Mouse (Mus musculus): ENCODE measurements at regions not wholly inside any gene's neighbourhood (a gene's known extent, or its start where the extent isn't known, plus 50 kb on each side); places are given as distances from the start of the nearest gene placed in this dataset.

GRCm38 (mm10) chr3:78841173-78841572 is 445.1 kb downstream of the Rapgef2 start:
- no peak for DNase-seq (ENCODE audit: low read depth in 3 of 3, low spot score in 3 of 3)
- Histone ChIP-seq H3K36me3 (replicated peaks; ENCODE audit: control insufficient read depth, insufficient read depth, low read depth) (no peaks in the 10 kb centered on the region), H3K9me3 (ENCODE audit: control insufficient read depth, low read length) (no peaks in the 10 kb centered on the region), H3K27me3 (ENCODE audit: control insufficient read depth, insufficient read depth, low read length) (no peaks in the 10 kb centered on the region), H3K27ac (no peak overlapping the region), H3K4me3 (ENCODE audit: insufficient read depth in 1 of 2, low read depth in 2 of 2, low read length in 2 of 2) (no peak overlapping the region), H3K4me2 (ENCODE audit: low read depth) (no peak overlapping the region), H3K9ac (replicated peaks) (no peak overlapping the region), H3K4me1 (replicated peaks; ENCODE audit: control insufficient read depth in 2 of 2, insufficient read depth in 2 of 2, low read length in 1 of 2) (no peaks in the 10 kb centered on the region)
- TF ChIP-seq EP300 (IDR thresholded peaks at IDR 0.05; ENCODE audit: low read depth) (no peak), CTCF (IDR thresholded peaks at IDR 0.05; ENCODE audit: low read depth) (no peak)
- no peak for ATAC-seq (ENCODE audit: insufficient read depth)
- 70% methylated on average over 4 of the region's 4 CpGs for WGBS (ENCODE audit: insufficient replicate concordance)

DNA sequence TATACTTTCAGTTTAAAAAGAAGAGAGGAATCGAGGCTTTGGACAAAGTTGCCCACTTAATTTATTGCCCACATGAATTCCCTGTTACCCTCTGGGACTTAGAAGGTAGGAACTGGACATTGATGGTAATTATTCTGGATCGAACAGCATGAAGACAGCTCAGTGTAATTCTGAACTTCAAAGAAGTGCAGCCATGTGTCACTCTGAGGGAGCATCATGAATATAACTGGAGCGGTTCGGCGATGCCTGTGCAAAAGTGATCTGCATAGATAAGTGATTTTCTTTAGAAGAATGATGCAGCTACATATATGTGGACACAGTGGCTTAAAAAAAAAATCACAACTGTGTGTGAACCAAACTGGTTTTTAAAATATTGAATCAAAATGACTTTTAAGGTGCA is 449.5 kb downstream of the Rapgef2 start:
- H3K4me1 ChIP-seq (replicated peaks; ENCODE audit: control insufficient read depth in 2 of 2, insufficient read depth in 2 of 2, low read length in 1 of 2) = no peaks in the 10 kb centered on the region
- no peak overlapping the region for H3K9ac ChIP-seq (replicated peaks)
- DNase-seq (ENCODE audit: low read depth in 3 of 3, low spot score in 3 of 3) (no peak), ATAC-seq (ENCODE audit: insufficient read depth) (no peak)
- H3K4me3 ChIP-seq (ENCODE audit: insufficient read depth in 1 of 2, low read depth in 2 of 2, low read length in 2 of 2) = no peak overlapping the region
- H3K27me3 ChIP-seq (ENCODE audit: control insufficient read depth, insufficient read depth, low read length) = no peaks in the 10 kb centered on the region
- WGBS (ENCODE audit: insufficient replicate concordance) = 68% methylated on average over 5 of the region's 5 CpGs
- H3K36me3 ChIP-seq (replicated peaks; ENCODE audit: control insufficient read depth, insufficient read depth, low read depth) = no peaks in the 10 kb centered on the region
- TF ChIP-seq CTCF (IDR thresholded peaks at IDR 0.05; ENCODE audit: low read depth) (no peak), EP300 (IDR thresholded peaks at IDR 0.05; ENCODE audit: low read depth) (no peak)
- no peaks in the 10 kb centered on the region for H3K9me3 ChIP-seq (ENCODE audit: control insufficient read depth, low read length)
- no peak overlapping the region for H3K27ac ChIP-seq
- no peak overlapping the region for H3K4me2 ChIP-seq (ENCODE audit: low read depth)

DNA sequence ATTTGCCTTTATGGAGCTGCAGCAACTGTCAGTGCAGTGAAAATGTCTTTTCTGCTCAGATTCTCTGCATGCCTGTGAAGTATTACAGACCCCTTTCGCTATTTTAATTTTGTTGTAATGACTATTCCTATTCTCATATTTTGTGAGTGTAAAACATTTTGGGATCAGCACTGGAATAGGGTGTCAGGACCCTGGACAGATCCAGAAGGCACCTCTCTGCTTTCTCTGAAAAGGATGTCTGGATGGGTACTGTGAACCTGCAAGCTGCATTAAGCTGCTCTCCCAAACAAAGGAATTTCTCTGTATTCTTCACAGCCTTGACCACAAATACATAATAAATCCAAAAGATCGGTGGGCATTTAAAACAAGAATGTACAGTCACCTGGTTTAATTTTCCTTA is 460.8 kb downstream of the Rapgef2 start:
- H3K27ac ChIP-seq = no peak overlapping the region
- no peaks in the 10 kb centered on the region for H3K36me3 ChIP-seq (replicated peaks; ENCODE audit: control insufficient read depth, insufficient read depth, low read depth)
- no peak for ATAC-seq (ENCODE audit: insufficient read depth)
- no peak overlapping the region for H3K4me2 ChIP-seq (ENCODE audit: low read depth)
- no peak overlapping the region for H3K9ac ChIP-seq (replicated peaks)
- H3K4me3 ChIP-seq (ENCODE audit: insufficient read depth in 1 of 2, low read depth in 2 of 2, low read length in 2 of 2) = no peak overlapping the region
- no peaks in the 10 kb centered on the region for H3K9me3 ChIP-seq (ENCODE audit: control insufficient read depth, low read length)
- 50% methylated on average over 2 of the region's 2 CpGs for WGBS (ENCODE audit: insufficient replicate concordance)
- no peaks in the 10 kb centered on the region for H3K4me1 ChIP-seq (replicated peaks; ENCODE audit: control insufficient read depth in 2 of 2, insufficient read depth in 2 of 2, low read length in 1 of 2)
- no peaks in the 10 kb centered on the region for H3K27me3 ChIP-seq (ENCODE audit: control insufficient read depth, insufficient read depth, low read length)
- no peak for DNase-seq (ENCODE audit: low read depth in 3 of 3, low spot score in 3 of 3)
- no peak for TF ChIP-seq EP300 (IDR thresholded peaks at IDR 0.05; ENCODE audit: low read depth)
- no peak for TF ChIP-seq CTCF (IDR thresholded peaks at IDR 0.05; ENCODE audit: low read depth)

GRCm38 (mm10) chr3:78812425-78812824 is 473.9 kb downstream of the Rapgef2 start:
- ATAC-seq (ENCODE audit: insufficient read depth) (no peak), DNase-seq (ENCODE audit: low read depth in 3 of 3, low spot score in 3 of 3) (no peak)
- WGBS (ENCODE audit: insufficient replicate concordance) = 66% methylated on average over 3 of the region's 3 CpGs
- Histone ChIP-seq H3K9ac (replicated peaks) (no peak overlapping the region), H3K4me1 (replicated peaks; ENCODE audit: control insufficient read depth in 2 of 2, insufficient read depth in 2 of 2, low read length in 1 of 2) (no peaks in the 10 kb centered on the region), H3K27ac (no peak overlapping the region), H3K9me3 (ENCODE audit: control insufficient read depth, low read length) (no peaks in the 10 kb centered on the region), H3K4me3 (ENCODE audit: insufficient read depth in 1 of 2, low read depth in 2 of 2, low read length in 2 of 2) (no peak overlapping the region), H3K36me3 (replicated peaks; ENCODE audit: control insufficient read depth, insufficient read depth, low read depth) (no peaks in the 10 kb centered on the region), H3K4me2 (ENCODE audit: low read depth) (no peak overlapping the region), H3K27me3 (ENCODE audit: control insufficient read depth, insufficient read depth, low read length) (no peaks in the 10 kb centered on the region)
- TF ChIP-seq CTCF (IDR thresholded peaks at IDR 0.05; ENCODE audit: low read depth) (no peak), EP300 (IDR thresholded peaks at IDR 0.05; ENCODE audit: low read depth) (no peak)

- H3K36me3 ChIP-seq (replicated peaks; ENCODE audit: control insufficient read depth, insufficient read depth, low read depth) = no peaks in the 10 kb centered on the region
- H3K9me3 ChIP-seq (ENCODE audit: control insufficient read depth, low read length) = no peaks in the 10 kb centered on the region
- no peak for DNase-seq (ENCODE audit: low read depth in 3 of 3, low spot score in 3 of 3)
- H3K27me3 ChIP-seq (ENCODE audit: control insufficient read depth, insufficient read depth, low read length) = no peaks in the 10 kb centered on the region
- no peaks in the 10 kb centered on the region for H3K4me1 ChIP-seq (replicated peaks; ENCODE audit: control insufficient read depth in 2 of 2, insufficient read depth in 2 of 2, low read length in 1 of 2)
- H3K27ac ChIP-seq = no peak overlapping the region
- TF ChIP-seq CTCF (IDR thresholded peaks at IDR 0.05; ENCODE audit: low read depth) (no peak), EP300 (IDR thresholded peaks at IDR 0.05; ENCODE audit: low read depth) (no peak)
- ATAC-seq (ENCODE audit: insufficient read depth) = no peak
- 68% methylated on average over 5 of the region's 5 CpGs for WGBS (ENCODE audit: insufficient replicate concordance)
- no peak overlapping the region for H3K4me3 ChIP-seq (ENCODE audit: insufficient read depth in 1 of 2, low read depth in 2 of 2, low read length in 2 of 2)
- H3K4me2 ChIP-seq (ENCODE audit: low read depth) = no peak overlapping the region
- no peak overlapping the region for H3K9ac ChIP-seq (replicated peaks)
Measured at GRCm38 (mm10) chr3:78810431-78811152, 475.7 kb downstream of the Rapgef2 start.

Measured in liver, embryonic 14.5 days (tissue).